ENCODE assay signal across 8 mouse cellular contexts in the genomic region with DNA sequence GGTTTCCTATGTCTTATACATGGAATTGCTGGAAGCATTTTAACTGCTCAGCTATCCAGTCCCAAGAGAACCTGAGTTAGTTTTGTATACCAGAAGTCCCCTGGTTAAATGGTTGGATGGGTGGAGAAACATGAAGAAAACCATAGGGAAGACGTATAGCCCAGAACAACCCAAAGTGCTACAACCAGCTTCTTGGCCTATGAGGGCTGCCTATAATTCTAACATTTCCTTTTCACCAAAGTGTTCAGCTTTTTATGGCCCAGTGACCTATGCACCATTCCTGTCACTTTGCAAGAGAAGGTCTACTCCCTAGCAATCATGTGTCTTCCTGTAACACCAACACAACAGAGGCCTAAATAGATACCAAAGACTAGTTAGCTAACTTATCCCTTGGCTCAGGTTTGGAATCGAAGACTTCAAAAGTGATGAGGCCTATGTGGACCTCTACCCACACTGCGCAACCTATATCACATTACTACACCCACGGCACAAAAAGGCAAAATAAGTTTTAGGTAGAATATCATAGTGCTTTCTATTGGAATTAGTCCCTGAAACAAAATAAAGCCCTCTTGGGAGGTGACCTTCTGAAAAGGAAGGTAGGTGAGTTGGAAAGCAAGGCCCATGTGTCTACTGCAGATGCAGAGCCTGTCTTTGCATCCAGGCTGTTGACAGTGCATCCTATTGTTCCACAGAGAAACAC. TPM values are rescaled to one million over a fixed set of nuclear protein-coding genes. Genes with fewer than 3 reads are reported as not detected.
A peak's percentile ranks its signal among the peaks of the same experiment; 100 is the strongest.
DNase-seq lines count a peak whose midpoint lies in the region; ATAC-seq and TF ChIP-seq lines count a peak whose summit lies in the region.

No protein-coding gene starts in this region.

- 65% methylated on average over 4 of the region's 4 CpGs for WGBS in heart, embryonic 12.5 days
- WGBS in forebrain, postnatal 0 days, result 61% methylated on average over 4 of the region's 4 CpGs
- 55% methylated on average over 4 of the region's 4 CpGs for WGBS in midbrain, embryonic 10.5 days

- H3K27me3 ChIP-seq in heart, embryonic 12.5 days (replicated peaks), result no peaks in the 10 kb centered on the region
- no peaks in the 10 kb centered on the region for H3K27me3 ChIP-seq in forebrain, postnatal 0 days (ENCODE audit: insufficient read depth, low read length)
- no peaks in the 10 kb centered on the region for H3K27me3 ChIP-seq in midbrain, embryonic 10.5 days (ENCODE audit: low read depth, poor library complexity, severe bottlenecking)

- H3K4me1 ChIP-seq in heart, embryonic 12.5 days (replicated peaks), result peaks cover 25% of the 10 kb centered on the region
- peaks cover 21% of the 10 kb centered on the region for H3K4me1 ChIP-seq in forebrain, postnatal 0 days (ENCODE audit: insufficient read depth)
- H3K4me1 ChIP-seq in midbrain, embryonic 10.5 days, result peaks cover 47% of the 10 kb centered on the region

- ATAC-seq in heart, embryonic 12.5 days (ENCODE audit: insufficient number of reproducible peaks, low FRiP score), result no peak
- no peak for ATAC-seq in forebrain, postnatal 0 days

- H3K9ac ChIP-seq in heart, embryonic 12.5 days, result peak overlapping the region; percentile 87
- peak overlapping the region; percentile 40; the same call in 1 of the 2 replicates for H3K9ac ChIP-seq in forebrain, postnatal 0 days

- DNase-seq in heart, adult 11 months, result no peak
- DNase-seq in R1 (ENCODE audit: low read depth, low spot score), result peak; percentile 72
- no peak for DNase-seq in forebrain, postnatal 0 days
- DNase-seq in midbrain, embryonic 10.5 days (ENCODE audit: low spot score), result peak; percentile 37
- no peak for DNase-seq in gastrocnemius, postnatal 36 days
- no peak for DNase-seq in kidney, adult 18-20 months
- no peak for DNase-seq in kidney, postnatal 4 days

- intact Hi-C loops in gastrocnemius, postnatal 36 days (cut with DNase I), result loop anchor here (10.0 kb wide), 4 partner anchors 66 to 1866 kb away; partner anchors contain the start of genes Abt1, Hist1h1b, Hist1h2an and Hist1h2bp

- no peak for TF ChIP-seq CTCF in forebrain, postnatal 0 days (IDR thresholded peaks at IDR 0.05; ENCODE audit: low read depth)

- H3K9me3 ChIP-seq in heart, embryonic 12.5 days (replicated peaks), result no peaks in the 10 kb centered on the region
- no peaks in the 10 kb centered on the region for H3K9me3 ChIP-seq in forebrain, postnatal 0 days (ENCODE audit: low read length)
- H3K9me3 ChIP-seq in midbrain, embryonic 10.5 days (replicated peaks), result no peaks in the 10 kb centered on the region

- H3K27ac ChIP-seq in heart, embryonic 12.5 days (ENCODE audit: poor library complexity, severe bottlenecking), result peak overlapping the region; percentile 81
- H3K27ac ChIP-seq in forebrain, postnatal 0 days (ENCODE audit: low read depth, low read length), result 0 out of 2 replicates have a peak overlapping the region, but pooled peaks have one; percentile 66
- peak overlapping the region; percentile 87 for H3K27ac ChIP-seq in midbrain, embryonic 10.5 days (replicated peaks)

- H3K4me2 ChIP-seq in heart, embryonic 12.5 days, result peak overlapping the region; percentile 77
- H3K4me2 ChIP-seq in forebrain, postnatal 0 days (ENCODE audit: low read depth), result peak overlapping the region; percentile 77

- H3K36me3 ChIP-seq in heart, embryonic 12.5 days, result no peaks in the 10 kb centered on the region
- no peaks in the 10 kb centered on the region for H3K36me3 ChIP-seq in forebrain, postnatal 0 days (ENCODE audit: insufficient read depth)
- no peaks in the 10 kb centered on the region for H3K36me3 ChIP-seq in midbrain, embryonic 10.5 days

- peak overlapping the region; percentile 50 for H3K4me3 ChIP-seq in heart, embryonic 12.5 days
- H3K4me3 ChIP-seq in forebrain, postnatal 0 days (ENCODE audit: low read depth, low read length), result peak overlapping the region; percentile 37
- H3K4me3 ChIP-seq in midbrain, embryonic 10.5 days, result peak overlapping the region; percentile 56

RNA-seq across cellular contexts. Expression of gene Hist1h3h, which starts 1.1 kb away (rescaled TPM):
- 2.0 TPM in 2 replicates for polyA plus RNA-seq in heart, embryonic 12.5 days (2016; fragmentation: Nextera tagmentation; extraction: Ambion mirVana)
- 277 and 308 TPM in 2 replicates for total RNA-seq in forebrain, postnatal 0 days (2014; rRNA removed)
- 0.75 and 1.3 TPM in 2 replicates for polyA plus RNA-seq in forebrain, postnatal 0 days (2015; fragmentation: Nextera tagmentation; extraction: Ambion mirVana)
- polyA plus RNA-seq in midbrain, embryonic 10.5 days (2016; fragmentation: Nextera tagmentation; extraction: Ambion mirVana), result 8.9 and 11.3 TPM in 2 replicates
- total RNA-seq in gastrocnemius, postnatal 36 days (2021), result 10 to 100 TPM; 12.6 to 15.0 TPM

RNA-seq across cellular contexts. Expression of gene Hist1h2ai, which starts 2.3 kb away (rescaled TPM):
- 5.4 and 6.6 TPM in 2 replicates for polyA plus RNA-seq in heart, embryonic 12.5 days (2016; fragmentation: Nextera tagmentation; extraction: Ambion mirVana)
- total RNA-seq in forebrain, postnatal 0 days (2014; rRNA removed), result 342 and 560 TPM in 2 replicates
- 12.1 and 14.6 TPM in 2 replicates for polyA plus RNA-seq in forebrain, postnatal 0 days (2015; fragmentation: Nextera tagmentation; extraction: Ambion mirVana)
- 12.2 and 21.8 TPM in 2 replicates for polyA plus RNA-seq in midbrain, embryonic 10.5 days (2016; fragmentation: Nextera tagmentation; extraction: Ambion mirVana)
- total RNA-seq in gastrocnemius, postnatal 36 days (2021), result 1 to 10 TPM; 3.3 to 8.8 TPM

RNA-seq across cellular contexts. Expression of gene Hist1h2bl, which starts 2.6 kb away (rescaled TPM):
- 0.91 TPM in 1 of 2 replicates, not detected in the other for polyA plus RNA-seq in heart, embryonic 12.5 days (2016; fragmentation: Nextera tagmentation; extraction: Ambion mirVana)
- total RNA-seq in forebrain, postnatal 0 days (2014; rRNA removed), result 131 and 141 TPM in 2 replicates
- polyA plus RNA-seq in forebrain, postnatal 0 days (2015; fragmentation: Nextera tagmentation; extraction: Ambion mirVana), result 0.65 and 0.73 TPM in 2 replicates
- 1.4 and 3.4 TPM in 2 replicates for polyA plus RNA-seq in midbrain, embryonic 10.5 days (2016; fragmentation: Nextera tagmentation; extraction: Ambion mirVana)
- 10 to 100 TPM; 10.7 to 18.2 TPM for total RNA-seq in gastrocnemius, postnatal 36 days (2021)

RNA-seq across cellular contexts. Expression of gene Hist1h2bm, which starts 3.3 kb away (rescaled TPM):
- polyA plus RNA-seq in heart, embryonic 12.5 days (2016; fragmentation: Nextera tagmentation; extraction: Ambion mirVana), result 1.4 and 2.5 TPM in 2 replicates
- total RNA-seq in forebrain, postnatal 0 days (2014; rRNA removed), result 308 and 356 TPM in 2 replicates
- 0.34 TPM in 1 of 2 replicates, not detected in the other for polyA plus RNA-seq in forebrain, postnatal 0 days (2015; fragmentation: Nextera tagmentation; extraction: Ambion mirVana)
- polyA plus RNA-seq in midbrain, embryonic 10.5 days (2016; fragmentation: Nextera tagmentation; extraction: Ambion mirVana), result 5.2 and 7.5 TPM in 2 replicates
- 1 to 10 TPM; 2.0 to 3.5 TPM for total RNA-seq in gastrocnemius, postnatal 36 days (2021)

RNA-seq across cellular contexts. Expression of gene Hist1h4j, which starts 16.3 kb away (rescaled TPM):
- 0.31 and 0.68 TPM in 2 replicates for polyA plus RNA-seq in heart, embryonic 12.5 days (2016; fragmentation: Nextera tagmentation; extraction: Ambion mirVana)
- 282 and 307 TPM in 2 replicates for total RNA-seq in forebrain, postnatal 0 days (2014; rRNA removed)
- not detected in 2 replicates for polyA plus RNA-seq in forebrain, postnatal 0 days (2015; fragmentation: Nextera tagmentation; extraction: Ambion mirVana)
- 1.0 and 1.2 TPM in 2 replicates for polyA plus RNA-seq in midbrain, embryonic 10.5 days (2016; fragmentation: Nextera tagmentation; extraction: Ambion mirVana)
- 1 to 10 TPM; 2.0 to 3.2 TPM for total RNA-seq in gastrocnemius, postnatal 36 days (2021)

Comparison
In these comparisons a context has a peak if more than half of its experiments do, and no peak if none do; other contexts are left out.
1. DNase-seq: peak in R1 (single experiment) and midbrain, embryonic 10.5 days (single experiment); none in heart, adult 11 months (single experiment), forebrain, postnatal 0 days (single experiment), gastrocnemius, postnatal 36 days (0 of 2), kidney, adult 18-20 months (single experiment) and kidney, postnatal 4 days (0 of 2).
2. Peak in every context shown above with its lines, with median percentiles within 50 percentile points of each other: H3K27ac ChIP-seq and H3K4me3 ChIP-seq.